27 mouse cellular contexts compared by ENCODE assay signal in the genomic region with DNA sequence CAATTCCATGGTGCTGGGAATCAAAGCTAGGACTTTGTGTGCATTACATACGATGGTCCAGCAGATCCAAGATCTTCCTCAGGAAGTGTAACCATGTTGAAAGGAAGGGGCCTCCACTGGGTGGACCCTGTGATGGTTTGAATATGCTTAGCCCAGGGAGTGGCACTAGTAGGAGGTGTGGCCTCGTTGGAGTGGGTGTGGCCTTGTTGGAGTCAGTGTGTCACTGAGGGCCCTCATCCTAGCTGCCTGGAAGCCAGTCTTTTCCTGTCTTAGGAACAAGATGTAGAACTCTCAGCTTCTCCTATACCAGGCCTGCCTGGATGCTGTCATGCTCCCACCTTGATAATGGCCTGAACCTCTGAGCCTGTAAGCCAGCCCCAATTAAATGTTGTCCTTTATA.
"Had no signal": no experiment of that assay in that cellular context is flagged by ENCODE, and none has a peak within 500 bp of the region (broad histone marks: within the 10 kb centered on the region; RNA-seq: fewer than 3 reads in every experiment).

No protein-coding gene starts in this region.

- H3K9me3 ChIP-seq: limb, embryonic 10.5 days; limb, embryonic 12.5 days; limb, embryonic 13.5 days; limb, embryonic 15.5 days; liver, embryonic 12.5 days; liver, embryonic 13.5 days; liver, embryonic 15.5 days; lung, embryonic 15.5 days; midbrain, embryonic 10.5 days; midbrain, embryonic 12.5 days; midbrain, embryonic 13.5 days; midbrain, embryonic 15.5 days; neural tube, embryonic 12.5 days had no signal

- H3K4me3 ChIP-seq: limb, embryonic 10.5 days; limb, embryonic 12.5 days; limb, embryonic 13.5 days; limb, embryonic 15.5 days; liver, embryonic 12.5 days; liver, embryonic 13.5 days; liver, embryonic 15.5 days; lung, embryonic 15.5 days; megakaryocyte, embryonic 14.5 days; midbrain, embryonic 10.5 days; midbrain, embryonic 12.5 days; midbrain, embryonic 13.5 days; midbrain, embryonic 15.5 days; myocyte; neural tube, embryonic 12.5 days had no signal

- DNase-seq: liver; liver, embryonic 13.5 days; liver, postnatal 0 days; lung, adult 18-20 months; lung, adult 2 months; lung, embryonic 14.5 days; lung, postnatal 10 days; lung, postnatal 14 days; lung, postnatal 36 days; lung, postnatal 4 days; midbrain, embryonic 14.5 days had no signal

- H3K36me3 ChIP-seq: limb, embryonic 10.5 days; limb, embryonic 12.5 days; limb, embryonic 13.5 days; limb, embryonic 15.5 days; liver, embryonic 12.5 days; liver, embryonic 13.5 days; liver, embryonic 15.5 days; lung, embryonic 15.5 days; midbrain, embryonic 10.5 days; midbrain, embryonic 12.5 days; midbrain, embryonic 13.5 days; midbrain, embryonic 15.5 days; neural tube, embryonic 12.5 days had no signal

- H3K27me3 ChIP-seq: limb, embryonic 12.5 days; limb, embryonic 13.5 days; limb, embryonic 15.5 days; liver, embryonic 12.5 days; liver, embryonic 13.5 days; liver, embryonic 15.5 days; lung, embryonic 15.5 days; midbrain, embryonic 12.5 days; midbrain, embryonic 13.5 days; midbrain, embryonic 15.5 days; neural tube, embryonic 12.5 days had no signal

- H3K4me1 ChIP-seq: limb, embryonic 10.5 days; limb, embryonic 12.5 days; limb, embryonic 15.5 days; liver, embryonic 12.5 days; liver, embryonic 13.5 days; liver, embryonic 15.5 days; midbrain, embryonic 10.5 days; midbrain, embryonic 12.5 days; midbrain, embryonic 13.5 days; midbrain, embryonic 15.5 days; neural tube, embryonic 12.5 days had no signal

- H3K27ac ChIP-seq: limb, embryonic 10.5 days; limb, embryonic 12.5 days; limb, embryonic 13.5 days; limb, embryonic 15.5 days; liver, embryonic 12.5 days; liver, embryonic 13.5 days; liver, embryonic 14.5 days; liver, embryonic 15.5 days; lung, embryonic 15.5 days; macrophage; midbrain, embryonic 10.5 days; midbrain, embryonic 12.5 days; midbrain, embryonic 13.5 days; midbrain, embryonic 15.5 days; neural tube, embryonic 12.5 days had no signal
